ENCODE assay signal across 8 mouse cellular contexts in genomic region chr11:119022895-119023615, GRCm38 (mm10). TPM values are rescaled to one million over a fixed set of nuclear protein-coding genes. Genes with fewer than 3 reads are reported as not detected.
DNase-seq lines count a peak whose midpoint lies in the region; ATAC-seq lines count a peak whose summit lies in the region.

TSS of gene Cbx2 (plus strand) at chr11:119022962.

- peak within 1 kb of the TSS; percentile 99 for H3K9ac ChIP-seq in hindbrain, embryonic 11.5 days (ENCODE audit: low read depth, low read length)

- peaks cover 12% of the 10 kb centered on the region for H3K36me3 ChIP-seq in hindbrain, embryonic 11.5 days (ENCODE audit: control insufficient read depth, insufficient read depth, low read length)

- H3K27me3 ChIP-seq in hindbrain, embryonic 11.5 days (ENCODE audit: control insufficient read depth, insufficient read depth, low read length): no peaks in the 10 kb centered on the region; the same call in 1 of the 2 replicates

- H3K4me2 ChIP-seq in hindbrain, embryonic 11.5 days (replicated peaks; ENCODE audit: low read depth, low read length): peak within 1 kb of the TSS; percentile 92

- ATAC-seq in hindbrain, embryonic 11.5 days (ENCODE audit: low FRiP score): peak; percentile 94

- peak; percentile 94 for DNase-seq in Muller cell, postnatal 12 days (ENCODE audit: inconsistent ontology term)
- DNase-seq in cerebellum, adult 8-10 months: peak; percentile 77
- DNase-seq in frontal cortex, postnatal 10 days (ENCODE audit: low spot score in 2 of 2): peak; percentile 66 to 84
- peak; percentile 96 for DNase-seq in hindbrain, embryonic 11.5 days (ENCODE audit: low spot score)
- peak; percentile 73 to 74 for DNase-seq in layer of hippocampus, postnatal 25 days (ENCODE audit: extremely low spot score in 1 of 2, low spot score in 1 of 2)
- peak; percentile 91 for DNase-seq in lung, postnatal 10 days
- peak; percentile 91 for DNase-seq in ovary, postnatal 36 days (ENCODE audit: low spot score)
- peak; percentile 91 to 94 for DNase-seq in thymus, postnatal 36 days

- peak within 1 kb of the TSS; percentile 88 for H3K27ac ChIP-seq in hindbrain, embryonic 11.5 days (ENCODE audit: low read depth, low read length)

- peaks cover 18% of the 10 kb centered on the region for H3K4me1 ChIP-seq in hindbrain, embryonic 11.5 days (replicated peaks; ENCODE audit: control insufficient read depth, insufficient read depth, low read length)

- no peaks in the 10 kb centered on the region for H3K9me3 ChIP-seq in hindbrain, embryonic 11.5 days (ENCODE audit: control insufficient read depth, low read length)

- peak within 1 kb of the TSS; percentile 97 for H3K4me3 ChIP-seq in hindbrain, embryonic 11.5 days (ENCODE audit: low read depth, low read length)

- WGBS in hindbrain, embryonic 11.5 days: 0% methylated on average over 45 of the region's 99 CpGs

RNA-seq across cellular contexts. Expression of gene Cbx2, which starts in this region (rescaled TPM):
- 44.4 and 54.5 TPM in 2 replicates for polyA plus RNA-seq in hindbrain, embryonic 11.5 days (2014; fragmentation: Nextera tagmentation; extraction: Ambion mirVana)
- total RNA-seq in layer of hippocampus, postnatal 25 days (2021): 1 to 10 TPM; 4.0 to 4.4 TPM

Comparison
In these comparisons a context has a peak if more than half of its experiments do, and no peak if none do; other contexts are left out.
1. Peak in every context shown above with its lines: DNase-seq, ATAC-seq, H3K4me3 ChIP-seq and H3K27ac ChIP-seq.